In the genomic region with DNA sequence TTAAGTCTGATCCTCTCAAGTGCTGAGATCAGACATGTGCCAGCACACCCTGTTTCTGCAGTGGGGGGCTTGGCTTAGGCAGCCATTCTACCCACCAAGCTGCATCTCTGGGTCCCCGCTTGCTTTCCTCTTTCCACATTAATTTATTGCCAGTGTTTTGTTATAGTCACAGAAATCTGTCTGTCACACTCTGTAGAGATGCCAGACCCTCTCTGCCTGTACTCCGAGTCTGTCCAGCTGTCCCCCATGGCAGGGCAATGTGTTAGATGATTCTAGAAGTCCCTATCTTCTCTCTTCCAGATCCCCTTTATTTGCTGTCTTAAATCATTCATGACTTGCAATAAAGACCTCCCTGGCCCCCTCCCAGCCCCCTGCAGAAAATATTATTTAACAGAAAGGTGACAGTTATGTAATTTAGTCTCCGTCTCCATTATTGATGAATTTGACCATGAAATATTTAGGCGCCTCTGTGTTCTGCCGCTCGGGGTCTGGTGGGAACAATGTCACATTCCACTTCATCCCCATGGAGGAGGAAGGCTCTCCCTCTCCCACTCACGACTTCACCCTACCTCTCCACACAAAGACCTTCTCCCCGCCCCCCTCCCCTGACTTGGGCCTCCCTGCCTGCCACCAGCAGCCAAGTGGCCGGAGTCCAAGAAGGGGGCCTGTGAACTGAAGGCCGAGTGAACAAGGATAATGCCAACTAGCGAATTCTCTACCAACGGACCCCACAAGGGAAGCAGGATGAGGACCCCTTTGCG, we compare ENCODE assay signal across 21 mouse cellular contexts. TPM values are rescaled to one million over a fixed set of nuclear protein-coding genes. Genes with fewer than 3 reads are reported as not detected.
A peak's percentile ranks its signal among the peaks of the same experiment; 100 is the strongest.
DNase-seq lines count a peak whose midpoint lies in the region; ATAC-seq and TF ChIP-seq lines count a peak whose summit lies in the region.
"Had no signal": no experiment of that assay in that cellular context is flagged by ENCODE, and none has a peak within 500 bp of the region (broad histone marks: within the 10 kb centered on the region; RNA-seq: fewer than 3 reads in every experiment).

No protein-coding gene starts in this region.

- ATAC-seq in heart, embryonic 16.5 days (replicated peaks; ENCODE audit: extremely low read depth, insufficient read depth, low FRiP score), result no peak
- ATAC-seq in forebrain, embryonic 15.5 days (replicated peaks), result no peak
- peak; percentile 47; the same call in 1 of the 2 replicates for ATAC-seq in hindbrain, postnatal 0 days
- no peak for ATAC-seq in erythroid progenitor cell, adult 5-6 weeks (replicated peaks; ENCODE audit: low FRiP score, poor library complexity, severe bottlenecking)
- ATAC-seq: CD4-positive, CD25-positive, alpha-beta regulatory T cell, adult 4 months had no signal

- TF ChIP-seq POLR2A in brain, embryonic 14.5 days (IDR thresholded peaks at IDR 0.05; ENCODE audit: borderline replicate concordance, extremely low read depth, insufficient read depth, insufficient read length, poor library complexity, severe bottlenecking), result no peak

- H3K4me1 ChIP-seq in heart, embryonic 16.5 days (ENCODE audit: control insufficient read depth, insufficient read depth, low read length), result peaks cover 21% of the 10 kb centered on the region
- peaks cover 33% of the 10 kb centered on the region for H3K4me1 ChIP-seq in forebrain, embryonic 15.5 days
- peaks cover 5% of the 10 kb centered on the region for H3K4me1 ChIP-seq in hindbrain, postnatal 0 days (ENCODE audit: insufficient read depth, low read length)
- H3K4me1 ChIP-seq: liver, embryonic 13.5 days had no signal

- no peak for DNase-seq in heart, postnatal 36 days
- peak; percentile 90 for DNase-seq in brain, embryonic 14.5 days (ENCODE audit: low read depth)
- DNase-seq in hindbrain, postnatal 0 days (ENCODE audit: low spot score), result peak; percentile 75
- no peak for DNase-seq in urinary bladder, postnatal 14 days (ENCODE audit: low spot score)
- no peak for DNase-seq in c-Kit-positive CD71-positive TER-119-positive erythroid progenitor cells, embryonic 14.5 days (ENCODE audit: low spot score)
- DNase-seq: adrenal gland, adult 8-10 months; cerebellum, postnatal 25 days; heart, adult 18-20 months; heart, postnatal 4 days; kidney, adult 18-20 months; kidney, postnatal 36 days; liver, embryonic 13.5 days; lung, postnatal 10 days; thymus, postnatal 36 days had no signal

- H3K27ac ChIP-seq in heart, embryonic 16.5 days (ENCODE audit: low read length), result peak overlapping the region; percentile 8; the same call in 1 of the 2 replicates
- peak overlapping the region; percentile 24; the same call in 1 of the 2 replicates for H3K27ac ChIP-seq in forebrain, embryonic 15.5 days (replicated peaks)
- peak overlapping the region; percentile 21; the same call in 1 of the 2 replicates for H3K27ac ChIP-seq in hindbrain, postnatal 0 days
- H3K27ac ChIP-seq: embryonic facial prominence, embryonic 10.5 days; liver, embryonic 13.5 days; stomach, postnatal 0 days had no signal

- 53% methylated on average over 13 of the region's 13 CpGs for WGBS in heart, embryonic 16.5 days
- WGBS in forebrain, embryonic 15.5 days, result 35% methylated on average over 13 of the region's 13 CpGs
- WGBS in hindbrain, postnatal 0 days, result 31% methylated on average over 13 of the region's 13 CpGs

- no peaks in the 10 kb centered on the region for H3K36me3 ChIP-seq in heart, embryonic 16.5 days (ENCODE audit: control insufficient read depth, insufficient read depth)
- no peaks in the 10 kb centered on the region for H3K36me3 ChIP-seq in forebrain, embryonic 15.5 days
- no peaks in the 10 kb centered on the region for H3K36me3 ChIP-seq in hindbrain, postnatal 0 days (ENCODE audit: insufficient read depth, low read length)
- H3K36me3 ChIP-seq: embryonic facial prominence, embryonic 10.5 days; liver, embryonic 13.5 days had no signal

- TF ChIP-seq CTCF in brain, embryonic 14.5 days (IDR thresholded peaks at IDR 0.05; ENCODE audit: borderline replicate concordance, extremely low read depth, insufficient read depth, insufficient read length), result no peak
- no peak for TF ChIP-seq CTCF in hindbrain, postnatal 0 days (IDR thresholded peaks at IDR 0.05; ENCODE audit: low read depth)

- intact Hi-C loops in heart, postnatal 36 days (cut with DNase I), result no loop called here

- no peak overlapping the region for H3K4me3 ChIP-seq in heart, embryonic 16.5 days (ENCODE audit: low read length)
- no peak overlapping the region for H3K4me3 ChIP-seq in forebrain, embryonic 15.5 days
- no peak overlapping the region for H3K4me3 ChIP-seq in hindbrain, postnatal 0 days (ENCODE audit: low read length)
- H3K4me3 ChIP-seq: embryonic facial prominence, embryonic 10.5 days; erythroblast, embryonic 14.5 days; liver, embryonic 13.5 days had no signal

- no peaks in the 10 kb centered on the region for H3K27me3 ChIP-seq in heart, embryonic 16.5 days (ENCODE audit: control insufficient read depth, insufficient read depth, low read length)
- H3K27me3 ChIP-seq in forebrain, embryonic 15.5 days, result no peaks in the 10 kb centered on the region
- H3K27me3 ChIP-seq in hindbrain, postnatal 0 days (ENCODE audit: insufficient read depth, low read length), result no peaks in the 10 kb centered on the region

- no peak overlapping the region for H3K4me2 ChIP-seq in heart, embryonic 16.5 days (ENCODE audit: low read depth, low read length)
- no peak overlapping the region for H3K4me2 ChIP-seq in forebrain, embryonic 15.5 days (replicated peaks)
- no peak overlapping the region for H3K4me2 ChIP-seq in hindbrain, postnatal 0 days (ENCODE audit: low read depth, low read length)
- H3K4me2 ChIP-seq: liver, embryonic 13.5 days had no signal

- peak overlapping the region; percentile 13; the same call in 1 of the 2 replicates for H3K9ac ChIP-seq in heart, embryonic 16.5 days (ENCODE audit: low read length)
- H3K9ac ChIP-seq in forebrain, embryonic 15.5 days (replicated peaks), result no peak overlapping the region
- H3K9ac ChIP-seq in hindbrain, postnatal 0 days (replicated peaks; ENCODE audit: low read length), result no peak overlapping the region
- H3K9ac ChIP-seq: liver, embryonic 13.5 days had no signal

- H3K9me3 ChIP-seq in heart, embryonic 16.5 days (replicated peaks; ENCODE audit: control insufficient read depth, low read length), result no peaks in the 10 kb centered on the region
- H3K9me3 ChIP-seq in forebrain, embryonic 15.5 days, result no peaks in the 10 kb centered on the region
- no peaks in the 10 kb centered on the region for H3K9me3 ChIP-seq in hindbrain, postnatal 0 days (ENCODE audit: low read length)
- H3K9me3 ChIP-seq: embryonic facial prominence, embryonic 10.5 days; liver, embryonic 13.5 days had no signal

RNA-seq across cellular contexts. Expression of a gene that starts 50.9 kb away (rescaled TPM):
- polyA plus RNA-seq in heart, embryonic 16.5 days (2015; fragmentation: Nextera tagmentation; extraction: Ambion mirVana), result 5.4 and 5.7 TPM in 2 replicates
- 10 to 100 TPM; 15.0 to 18.3 TPM for total RNA-seq in heart, postnatal 36 days (2021)
- polyA plus RNA-seq in brain, embryonic 14.5 days (2012; rRNA removed), result 38.1 and 58.9 TPM in 2 replicates
- 11.3 and 13.4 TPM in 2 replicates for polyA plus RNA-seq in forebrain, embryonic 15.5 days (2015; fragmentation: Nextera tagmentation; extraction: Ambion mirVana)
- 73.3 and 104 TPM in 2 replicates for total RNA-seq in hindbrain, postnatal 0 days (2014; rRNA removed)
- polyA plus RNA-seq in hindbrain, postnatal 0 days (2015; fragmentation: Nextera tagmentation; extraction: Ambion mirVana), result 14.0 and 16.7 TPM in 2 replicates
- 5.0 TPM in 1 of 2 replicates, not detected in the other for total RNA-seq in erythroid progenitor cell, adult 5-6 weeks (2015; ENCODE audit: low replicate concordance)
- total RNA-seq in erythroid progenitor cell, adult 5-6 weeks (2017; ENCODE audit: low replicate concordance), result 2.6 TPM in 1 of 2 replicates, not detected in the other
- polyA plus RNA-seq: CD4-positive, CD25-positive, alpha-beta regulatory T cell, adult 4 months had no signal

Comparison
In these comparisons a context has a peak if more than half of its experiments do, and no peak if none do; other contexts are left out.
1. DNase-seq: peak in brain, embryonic 14.5 days (single experiment) and hindbrain, postnatal 0 days (single experiment); none in heart, postnatal 36 days (0 of 2), urinary bladder, postnatal 14 days (single experiment) and c-Kit-positive CD71-positive TER-119-positive erythroid progenitor cells, embryonic 14.5 days (single experiment).
2. Peak in every context shown above with its lines, with median percentiles within 50 percentile points of each other: H3K27ac ChIP-seq.